Mouse (Mus musculus): Measurements from ENCODE around the gene Zfp174. TPM values are rescaled to one million over a fixed set of nuclear protein-coding genes. Genes with fewer than 3 reads are reported as not detected.
A peak's percentile ranks its signal among the peaks of the same experiment; 100 is the strongest.

The Zfp174 gene
- polyA plus RNA-seq, 1 experiment, result 0.18 TPM

DNA sequence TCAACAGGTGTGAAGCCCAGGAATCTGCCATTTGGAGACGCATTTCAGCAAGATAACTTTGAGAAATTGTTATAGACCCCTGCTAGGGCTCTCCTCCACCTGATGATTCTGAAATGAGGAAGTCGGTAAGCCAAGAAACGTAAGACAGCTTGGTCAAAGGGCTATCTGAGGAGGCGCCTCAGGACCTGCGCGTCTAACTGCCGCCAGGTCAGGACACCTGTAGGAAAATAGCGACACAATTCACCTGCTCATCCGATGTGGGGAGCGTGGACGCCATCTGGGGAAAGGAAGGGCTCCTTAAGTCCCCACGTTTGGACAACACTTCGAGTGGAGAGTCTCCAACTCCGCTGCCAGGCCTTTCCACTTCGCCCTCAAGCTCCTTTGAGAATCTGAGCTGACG is 24.7 kb downstream of the Zfp174 start:
- no peaks in the 10 kb centered on the region for H3K27me3 ChIP-seq (ENCODE audit: control insufficient read depth, insufficient read depth, insufficient read length)
- H3K79me2 ChIP-seq (ENCODE audit: control insufficient read depth, insufficient read depth), result no peaks in the 10 kb centered on the region
- H3K79me3 ChIP-seq (ENCODE audit: low read depth), result no peaks in the 10 kb centered on the region
- H3K36me3 ChIP-seq (ENCODE audit: control insufficient read depth, insufficient read depth), result peaks cover 13% of the 10 kb centered on the region
- no peak for TF ChIP-seq MAX (IDR thresholded peaks at IDR 0.05)
- TF ChIP-seq MYOD1 (IDR thresholded peaks at IDR 0.05; ENCODE audit: control insufficient read depth, insufficient read length, low read depth), result no peak
- TF ChIP-seq CTCF (IDR thresholded peaks at IDR 0.05; ENCODE audit: control insufficient read depth, insufficient read depth, insufficient read length), result no peak
- no peak for TF ChIP-seq USF1 (IDR thresholded peaks at IDR 0.05; ENCODE audit: low read depth)
- no peak for TF ChIP-seq FOSL1 (IDR thresholded peaks at IDR 0.05; ENCODE audit: insufficient read depth, low read length, poor library complexity, severe bottlenecking)
- no peak for TF ChIP-seq CEBPB (IDR thresholded peaks at IDR 0.05; ENCODE audit: low read depth)
- TF ChIP-seq MYOG (IDR thresholded peaks at IDR 0.05; ENCODE audit: control insufficient read depth, extremely low read depth, insufficient read length), result no peak
- H3K4me3 ChIP-seq (ENCODE audit: insufficient read depth, poor library complexity, severe bottlenecking), result no peak overlapping the region
- H3ac ChIP-seq (ENCODE audit: control insufficient read depth, insufficient read length, low read depth), result peak overlapping the region; percentile 48

DNA sequence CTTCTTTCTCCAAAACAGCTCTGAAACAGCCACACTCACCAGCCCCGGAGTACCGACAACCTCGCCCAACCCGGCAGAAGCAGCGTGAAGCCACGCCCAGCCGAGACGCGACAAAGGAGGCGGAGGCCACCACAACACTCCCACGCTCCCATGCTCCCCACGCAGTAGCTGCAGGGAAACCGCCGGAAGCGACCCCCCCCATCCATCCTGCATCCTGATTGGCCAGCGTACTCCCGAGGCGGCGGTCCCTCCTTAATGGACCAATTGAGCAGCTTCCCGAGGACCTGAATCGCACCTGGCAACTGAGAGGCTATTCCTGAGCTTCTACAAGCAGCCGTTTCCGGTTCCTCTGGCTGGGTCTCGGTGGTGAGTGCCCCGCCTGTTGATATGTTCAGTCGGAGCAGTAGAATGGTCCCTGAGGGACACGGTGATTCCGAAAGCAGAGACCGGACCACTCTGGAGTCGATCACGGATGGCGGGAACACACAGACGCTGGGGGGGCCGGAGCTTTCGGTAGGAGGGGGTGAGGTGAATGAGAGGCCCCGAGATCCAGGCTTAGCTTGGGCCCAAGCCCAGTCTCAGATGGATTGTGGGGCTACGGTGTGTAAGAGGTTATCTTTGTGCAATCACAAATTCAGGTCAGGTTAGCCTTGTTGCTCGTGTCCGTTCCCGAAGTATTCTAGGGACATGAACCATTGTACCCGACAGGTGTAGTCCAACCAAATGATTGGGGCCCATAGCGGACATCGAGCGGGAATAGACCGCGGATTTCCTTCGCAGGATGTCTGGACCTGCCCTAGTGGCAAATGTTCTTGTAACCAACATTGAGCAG is 25.4 kb downstream of the Zfp174 start, which contains the start of gene Naa60:
Gene Naa60, plus strand, starts transcription at position 160 of the 832 bp plus-strand sequence.
- H3ac ChIP-seq (ENCODE audit: control insufficient read depth, insufficient read length, low read depth), result peak within 1 kb of the TSS; percentile 48
- no peaks in the 10 kb centered on the region for H3K79me3 ChIP-seq (ENCODE audit: low read depth)
- no peaks in the 10 kb centered on the region for H3K79me2 ChIP-seq (ENCODE audit: control insufficient read depth, insufficient read depth)
- H3K27me3 ChIP-seq (ENCODE audit: control insufficient read depth, insufficient read depth, insufficient read length), result no peaks in the 10 kb centered on the region
- peaks cover 14% of the 10 kb centered on the region for H3K36me3 ChIP-seq (ENCODE audit: control insufficient read depth, insufficient read depth)
- H3K4me3 ChIP-seq (ENCODE audit: insufficient read depth, poor library complexity, severe bottlenecking), result no peak within 1 kb of the TSS
- TF ChIP-seq MAX (IDR thresholded peaks at IDR 0.05) (no peak), USF1 (IDR thresholded peaks at IDR 0.05; ENCODE audit: low read depth) (no peak), CTCF (IDR thresholded peaks at IDR 0.05; ENCODE audit: control insufficient read depth, insufficient read depth, insufficient read length) (no peak), FOSL1 (IDR thresholded peaks at IDR 0.05; ENCODE audit: insufficient read depth, low read length, poor library complexity, severe bottlenecking) (no peak), CEBPB (IDR thresholded peaks at IDR 0.05; ENCODE audit: low read depth) (no peak), MYOG (IDR thresholded peaks at IDR 0.05; ENCODE audit: control insufficient read depth, extremely low read depth, insufficient read length) (no peak), MYOD1 (IDR thresholded peaks at IDR 0.05; ENCODE audit: control insufficient read depth, insufficient read length, low read depth) (no peak)

DNA sequence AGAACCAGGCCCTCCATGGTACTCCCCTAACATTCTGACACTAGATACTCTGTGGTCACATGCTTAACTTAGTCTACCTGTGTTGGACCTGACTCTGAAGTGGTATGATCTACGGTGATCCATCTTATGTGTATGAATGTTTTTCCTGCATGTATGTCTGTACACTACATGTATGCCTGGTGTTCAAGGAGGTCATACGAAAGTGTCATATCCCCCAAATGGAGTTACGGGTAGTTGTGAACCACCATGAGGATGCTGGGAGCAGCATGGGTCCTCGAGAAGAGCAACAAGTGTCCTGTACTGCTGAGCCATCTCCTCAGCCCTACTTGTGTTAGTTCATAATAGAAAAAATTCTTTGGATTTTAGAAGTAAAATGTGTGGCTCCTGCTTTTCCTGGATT is 29.3 kb downstream of the Zfp174 start:
- Histone ChIP-seq H3K79me2 (ENCODE audit: control insufficient read depth, insufficient read depth) (peaks cover 12% of the 10 kb centered on the region), H3K36me3 (ENCODE audit: control insufficient read depth, insufficient read depth) (peaks cover 21% of the 10 kb centered on the region), H3K79me3 (ENCODE audit: low read depth) (no peaks in the 10 kb centered on the region), H3K4me3 (ENCODE audit: insufficient read depth, poor library complexity, severe bottlenecking) (no peak overlapping the region), H3ac (ENCODE audit: control insufficient read depth, insufficient read length, low read depth) (no peak overlapping the region), H3K27me3 (ENCODE audit: control insufficient read depth, insufficient read depth, insufficient read length) (no peaks in the 10 kb centered on the region)
- no peak for TF ChIP-seq USF1 (IDR thresholded peaks at IDR 0.05; ENCODE audit: low read depth)
- no peak for TF ChIP-seq FOSL1 (IDR thresholded peaks at IDR 0.05; ENCODE audit: insufficient read depth, low read length, poor library complexity, severe bottlenecking)
- TF ChIP-seq MAX (IDR thresholded peaks at IDR 0.05), result no peak
- no peak for TF ChIP-seq CTCF (IDR thresholded peaks at IDR 0.05; ENCODE audit: control insufficient read depth, insufficient read depth, insufficient read length)
- TF ChIP-seq CEBPB (IDR thresholded peaks at IDR 0.05; ENCODE audit: low read depth), result no peak
- no peak for TF ChIP-seq MYOG (IDR thresholded peaks at IDR 0.05; ENCODE audit: control insufficient read depth, extremely low read depth, insufficient read length)
- TF ChIP-seq MYOD1 (IDR thresholded peaks at IDR 0.05; ENCODE audit: control insufficient read depth, insufficient read length, low read depth), result no peak

DNA sequence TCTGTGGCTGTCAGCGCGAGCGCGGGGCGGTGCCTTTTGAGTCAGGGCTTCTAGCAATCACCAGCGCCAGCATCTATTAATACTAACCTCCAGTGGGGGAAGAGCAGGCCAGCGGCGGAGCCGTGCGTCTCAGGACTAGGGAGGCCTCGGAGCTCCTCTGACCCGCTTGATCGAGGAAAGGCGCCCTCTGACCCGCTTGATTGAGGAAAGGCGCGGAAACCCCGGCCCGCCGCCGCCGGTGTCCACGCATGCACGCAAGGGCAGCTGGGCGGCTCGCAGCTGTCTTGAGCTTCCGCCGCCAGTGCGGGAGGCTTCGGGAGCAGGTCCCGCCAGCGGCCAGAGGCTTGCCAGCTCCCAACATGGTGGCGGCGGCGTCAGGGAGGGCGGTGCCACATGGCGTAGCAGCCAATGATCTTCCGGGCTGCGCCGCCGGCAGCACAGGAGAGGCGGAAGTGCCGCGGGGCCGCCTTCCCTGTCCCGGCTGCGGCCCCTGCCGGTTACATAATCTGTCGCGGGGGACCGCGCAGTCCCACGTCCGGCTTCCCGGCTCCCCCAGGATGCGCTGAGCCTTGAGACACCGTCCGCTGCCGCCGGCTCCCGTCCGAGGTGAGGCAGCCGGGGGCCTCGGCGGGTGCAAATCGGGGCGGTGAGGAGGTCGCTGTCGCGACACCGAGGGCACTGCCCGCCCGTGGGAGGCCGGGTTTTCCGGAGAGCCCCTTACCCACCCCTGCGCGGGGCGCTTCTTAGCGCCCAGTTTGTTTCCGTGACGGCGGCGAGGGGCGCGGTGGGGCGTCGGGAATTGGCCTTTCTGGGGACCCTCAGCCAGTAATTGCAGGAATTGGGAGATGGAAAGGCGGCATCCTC is 37.4 kb downstream of the Zfp174 start, which contains the start of the genes Zfp597 and Gm20695:
Gene Zfp597, minus strand, starts transcription at position 361 of the 864 bp plus-strand sequence.
Gene Gm20695, plus strand, starts transcription at position 448 of the 864 bp plus-strand sequence.
- H3K79me2 ChIP-seq (ENCODE audit: control insufficient read depth, insufficient read depth), result peaks cover 89% of the 10 kb centered on the region
- peak within 1 kb of the TSS; percentile 88 for H3ac ChIP-seq (ENCODE audit: control insufficient read depth, insufficient read length, low read depth)
- peak; percentile 45 for TF ChIP-seq CEBPB (IDR thresholded peaks at IDR 0.05; ENCODE audit: low read depth)
- no peak for TF ChIP-seq MYOG (IDR thresholded peaks at IDR 0.05; ENCODE audit: control insufficient read depth, extremely low read depth, insufficient read length)
- TF ChIP-seq MAX (IDR thresholded peaks at IDR 0.05), result no peak
- peak; percentile 11 for TF ChIP-seq MYOD1 (IDR thresholded peaks at IDR 0.05; ENCODE audit: control insufficient read depth, insufficient read length, low read depth)
- H3K79me3 ChIP-seq (ENCODE audit: low read depth), result peaks cover 40% of the 10 kb centered on the region
- peaks cover 3% of the 10 kb centered on the region for H3K36me3 ChIP-seq (ENCODE audit: control insufficient read depth, insufficient read depth)
- H3K27me3 ChIP-seq (ENCODE audit: control insufficient read depth, insufficient read depth, insufficient read length), result no peaks in the 10 kb centered on the region
- peak within 1 kb of the TSS; percentile 89 for H3K4me3 ChIP-seq (ENCODE audit: insufficient read depth, poor library complexity, severe bottlenecking)

DNA sequence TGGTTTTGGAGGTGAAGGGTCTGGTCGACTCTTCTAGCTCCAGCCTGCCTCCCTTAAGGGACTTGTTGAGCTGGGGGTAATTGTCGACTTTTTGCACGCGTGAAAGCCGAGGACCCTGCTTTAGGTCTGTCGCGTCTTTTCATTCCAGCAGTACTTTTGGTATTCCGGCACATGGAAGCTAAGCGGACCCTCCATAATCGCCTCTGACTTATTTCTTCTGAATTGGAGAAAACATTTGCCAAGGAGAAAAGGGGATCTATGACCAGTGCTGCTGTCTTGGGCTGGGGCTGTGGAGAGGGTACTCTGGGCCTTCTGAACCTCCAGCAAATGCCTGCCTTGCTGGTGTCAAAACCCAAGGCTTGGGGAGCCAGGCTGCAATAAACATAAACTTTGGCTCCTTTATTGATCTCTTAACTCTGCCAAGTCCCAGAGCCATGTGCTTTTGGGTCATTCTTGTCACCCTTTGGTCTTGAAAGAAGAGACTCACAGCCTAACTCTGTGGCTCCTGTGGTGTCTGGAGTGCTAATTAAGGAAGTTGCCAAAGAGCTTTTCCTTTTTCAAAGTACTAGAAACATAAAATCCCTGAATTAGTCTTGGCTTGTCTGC is 38.1 kb downstream of the Zfp174 start:
- H3K4me3 ChIP-seq (ENCODE audit: insufficient read depth, poor library complexity, severe bottlenecking), result peak overlapping the region; percentile 89
- peak overlapping the region; percentile 88 for H3ac ChIP-seq (ENCODE audit: control insufficient read depth, insufficient read length, low read depth)
- TF ChIP-seq MAX (IDR thresholded peaks at IDR 0.05) (peak; percentile 7), USF1 (IDR thresholded peaks at IDR 0.05; ENCODE audit: low read depth) (no peak)
- H3K36me3 ChIP-seq (ENCODE audit: control insufficient read depth, insufficient read depth), result peaks cover 3% of the 10 kb centered on the region
- no peaks in the 10 kb centered on the region for H3K27me3 ChIP-seq (ENCODE audit: control insufficient read depth, insufficient read depth, insufficient read length)
- H3K79me3 ChIP-seq (ENCODE audit: low read depth), result peaks cover 40% of the 10 kb centered on the region
- H3K79me2 ChIP-seq (ENCODE audit: control insufficient read depth, insufficient read depth), result peaks cover 94% of the 10 kb centered on the region

All from C2C12 (cell line).